Mouse (Mus musculus): Measurements from ENCODE around the gene Tppp3.

DNA sequence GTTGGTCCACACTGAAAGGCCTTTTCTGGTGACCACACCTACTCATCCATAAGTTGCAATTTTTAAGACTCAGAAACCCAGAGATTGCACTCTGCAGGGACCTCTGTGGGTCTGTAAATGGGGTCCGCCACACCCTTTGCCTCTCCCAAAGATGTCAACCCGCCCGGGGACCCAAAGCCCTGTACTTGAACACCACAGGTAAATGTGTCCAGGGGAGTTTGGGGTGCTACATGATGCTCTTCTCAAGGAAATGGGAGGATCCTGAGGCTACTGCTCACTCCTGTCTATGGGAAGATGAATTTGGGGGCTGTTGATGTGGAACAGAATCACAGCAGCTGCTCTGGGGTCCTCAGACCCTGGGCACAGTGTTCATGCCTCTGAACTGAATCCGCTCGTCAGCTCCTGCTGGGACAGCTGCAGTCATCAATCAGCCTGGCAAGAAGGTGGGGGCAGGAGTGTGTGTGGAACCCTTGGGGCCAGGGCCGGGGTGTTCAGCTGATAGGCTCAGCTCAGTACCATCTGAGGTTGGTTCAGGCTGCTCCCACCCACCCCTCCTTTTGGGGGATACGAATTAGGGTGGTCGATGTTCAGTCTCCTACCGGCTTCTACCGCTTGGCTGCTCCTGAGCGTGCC is 529 bp downstream of the Tppp3 start:
- no peak for TF ChIP-seq POLR2A (IDR thresholded peaks at IDR 0.05; ENCODE audit: low read depth, low read length)
- no peak for TF ChIP-seq CTCF (IDR thresholded peaks at IDR 0.05; ENCODE audit: extremely low read depth, insufficient read length, insufficient replicate concordance, low read depth, low read length)
